Mouse (Mus musculus) forebrain, embryonic 16.5 days (tissue): Measurements from ENCODE around the gene Foxo1. TPM values are rescaled to one million over a fixed set of nuclear protein-coding genes. Genes with fewer than 3 reads are reported as not detected.

Experiments used
- ATAC-seq: fragments of 200-750 bp; cut with Nextera tagmentation; 2 replicates; pipeline ENCODE4 v1.8.0; 2017; ENCODE audit warnings: mild to moderate bottlenecking, moderate library complexity
- H3K27ac ChIP-seq: fragments of 300-500 bp; sonication (generic); 2 replicates; pipeline ENCODE4 v1.5.1; 2014; ENCODE audit warnings: low read length, control low read depth
- H3K27me3 ChIP-seq: fragments of 300-500 bp; sonication (generic); replicated peaks from 2 replicates; pipeline ENCODE4 v1.6.1; 2014; ENCODE audit warnings: low read length; ENCODE audit not compliant: control insufficient read depth, insufficient read depth
- H3K36me3 ChIP-seq: fragments of 300-500 bp; sonication (generic); 2 replicates; pipeline ENCODE4 v1.6.1; 2014; ENCODE audit not compliant: control insufficient read depth, insufficient read depth
- H3K4me1 ChIP-seq: fragments of 300-500 bp; sonication (generic); replicated peaks from 2 replicates; pipeline ENCODE4 v1.6.1; 2014; ENCODE audit warnings: low read length; ENCODE audit not compliant: control insufficient read depth, insufficient read depth
- H3K4me2 ChIP-seq: fragments of 300-500 bp; sonication (generic); 2 replicates; pipeline ENCODE4 v1.6.1; 2014; ENCODE audit warnings: mild to moderate bottlenecking, low read length, control low read depth
- H3K4me3 ChIP-seq: fragments of 300-500 bp; sonication (generic); replicated peaks from 2 replicates; pipeline ENCODE4 v1.5.1; 2014; ENCODE audit warnings: mild to moderate bottlenecking, low read length, control low read depth
- H3K9ac ChIP-seq: fragments of 300-500 bp; sonication (generic); replicated peaks from 2 replicates; pipeline ENCODE4 v1.6.1; 2014; ENCODE audit warnings: low read depth, low read length, control low read depth
- H3K9me3 ChIP-seq: fragments of 300-500 bp; sonication (generic); 2 replicates; pipeline ENCODE4 v1.6.1; 2016; ENCODE audit warnings: low read length; ENCODE audit not compliant: control insufficient read depth
- WGBS: fragments of 180-500 bp; shearing (Covaris S2); extraction: QIAGEN DNeasy Blood & Tissue Kit; methylation state at CpG from one replicate; pipeline ENCODE4 v1.1.7; 2014; 5-methylcytosine and 5-hydroxymethylcytosine counted together
- polyA plus RNA-seq: library from polyadenylated mRNA; unstranded; fragments of >200 nt; fragmentation: Nextera tagmentation; extraction: Ambion mirVana; gene quantifications from 2 replicates; pipeline ENCODE4 v1.2.1, GENCODE M21; 2015

Foxo1 gene
- polyA plus RNA-seq, 1 experiment from 2014 or later = 3.7 TPM

DNA sequence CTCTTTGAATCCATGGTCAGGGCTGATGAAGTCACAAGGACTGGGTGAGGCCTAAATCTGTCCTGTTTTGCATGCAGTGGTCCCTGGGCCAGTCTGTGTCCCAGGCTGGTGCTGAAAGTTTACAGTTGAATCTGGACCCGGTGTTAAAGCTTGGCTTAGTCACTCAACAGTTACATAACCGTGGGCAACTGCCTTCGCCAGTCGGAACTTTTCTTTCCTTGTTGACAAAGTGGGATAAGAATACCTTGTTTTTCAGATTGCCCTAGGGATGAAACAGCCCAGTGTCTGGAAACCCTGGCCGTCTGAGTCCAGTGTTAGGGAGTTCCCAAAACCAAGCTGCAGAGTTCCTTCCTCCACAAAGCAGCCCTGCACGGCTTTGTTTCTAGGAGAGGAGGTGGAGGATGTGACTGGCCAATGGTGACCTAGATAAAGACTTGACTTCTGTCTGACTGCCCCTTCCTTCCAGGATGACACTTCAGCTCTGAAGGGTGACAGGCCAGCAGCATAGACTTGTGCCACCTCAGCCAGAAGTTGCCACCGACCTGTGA lies 101.8 kb downstream of the Foxo1 start:
- no peak overlapping the region for H3K9ac ChIP-seq
- H3K27ac ChIP-seq = no peak overlapping the region
- H3K36me3 ChIP-seq = no peaks in the 10 kb centered on the region
- H3K9me3 ChIP-seq = no peaks in the 10 kb centered on the region
- H3K27me3 ChIP-seq = no peaks in the 10 kb centered on the region
- H3K4me2 ChIP-seq = no peak overlapping the region
- no peaks in the 10 kb centered on the region for H3K4me1 ChIP-seq
- WGBS = 85% methylated on average over 7 of the region's 7 CpGs
- no peak for ATAC-seq
- H3K4me3 ChIP-seq = no peak overlapping the region

DNA sequence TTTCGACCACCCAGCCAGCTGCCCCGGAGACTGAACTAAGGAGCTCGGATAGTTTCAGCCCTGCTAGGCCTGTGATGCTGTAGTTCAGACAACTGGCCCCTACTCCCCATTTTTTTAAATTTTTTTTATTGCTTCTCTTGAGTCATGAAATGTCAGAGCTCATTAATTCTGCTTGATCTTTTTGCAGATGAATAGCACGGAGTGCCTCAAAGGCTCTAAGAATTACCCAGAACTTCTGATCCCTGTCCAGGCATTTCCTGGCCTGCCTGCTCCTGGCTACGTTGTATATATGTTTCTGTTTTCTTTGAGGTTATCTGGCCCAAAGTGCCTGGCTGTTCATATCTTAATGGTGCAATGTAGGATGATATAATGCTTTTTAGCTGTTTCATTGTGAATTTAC lies 108.8 kb downstream of the Foxo1 start:
- no peak for ATAC-seq
- Histone ChIP-seq H3K9ac (no peak overlapping the region), H3K4me2 (no peak overlapping the region), H3K36me3 (no peaks in the 10 kb centered on the region), H3K4me1 (no peaks in the 10 kb centered on the region), H3K27ac (no peak overlapping the region), H3K9me3 (no peaks in the 10 kb centered on the region), H3K27me3 (no peaks in the 10 kb centered on the region), H3K4me3 (no peak overlapping the region)
- WGBS = 67% methylated on average over 5 of the region's 5 CpGs

DNA sequence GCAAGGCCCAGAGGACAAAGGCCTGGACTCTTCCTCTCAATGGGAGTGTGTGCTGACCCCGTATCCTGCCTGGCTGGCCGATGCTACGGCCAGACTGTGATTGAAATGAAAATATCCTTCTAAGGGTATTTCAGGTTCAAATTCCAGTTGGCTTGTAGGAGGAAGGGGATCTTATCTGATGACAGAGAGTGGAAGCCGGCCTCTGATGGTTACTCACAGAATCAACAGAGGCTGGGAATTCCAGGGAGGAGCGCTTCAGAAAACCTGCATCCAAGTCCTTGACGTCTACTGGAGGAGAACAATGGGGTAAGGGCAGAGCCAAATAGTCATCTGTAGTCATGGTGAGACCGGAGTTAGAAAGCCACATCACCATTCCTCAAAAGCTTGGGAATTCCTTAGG lies 115.2 kb downstream of the Foxo1 start:
- no peak overlapping the region for H3K27ac ChIP-seq
- H3K27me3 ChIP-seq = no peaks in the 10 kb centered on the region
- H3K4me2 ChIP-seq = no peak overlapping the region
- no peaks in the 10 kb centered on the region for H3K9me3 ChIP-seq
- no peak overlapping the region for H3K4me3 ChIP-seq
- H3K4me1 ChIP-seq = no peaks in the 10 kb centered on the region
- WGBS = 83% methylated on average over 7 of the region's 7 CpGs
- no peak overlapping the region for H3K9ac ChIP-seq
- ATAC-seq = no peak
- H3K36me3 ChIP-seq = no peaks in the 10 kb centered on the region

DNA sequence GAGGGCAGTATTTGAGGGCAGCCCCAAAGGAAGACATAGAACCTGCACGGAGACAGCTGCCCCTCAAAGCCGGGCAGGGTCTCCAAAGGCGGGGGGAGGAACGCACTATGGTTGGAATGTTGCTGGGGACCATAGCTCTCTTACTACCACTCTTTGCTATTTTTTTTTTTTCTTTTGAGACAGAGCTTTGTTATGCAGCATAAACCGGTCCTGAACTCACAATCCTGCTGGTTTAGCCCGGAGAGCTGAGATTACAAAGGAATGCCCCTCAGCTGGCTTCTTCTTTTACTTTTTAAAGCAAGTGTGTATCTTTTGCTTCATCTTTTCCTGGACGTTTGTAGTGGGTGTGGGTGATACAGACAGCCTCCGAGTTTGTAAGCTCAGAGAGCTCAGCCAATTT lies 118.2 kb downstream of the Foxo1 start:
- H3K27me3 ChIP-seq = no peaks in the 10 kb centered on the region
- ATAC-seq = no peak
- no peak overlapping the region for H3K4me2 ChIP-seq
- no peaks in the 10 kb centered on the region for H3K9me3 ChIP-seq
- H3K4me1 ChIP-seq = no peaks in the 10 kb centered on the region
- H3K36me3 ChIP-seq = no peaks in the 10 kb centered on the region
- H3K9ac ChIP-seq = no peak overlapping the region
- H3K27ac ChIP-seq = no peak overlapping the region
- WGBS = 44% methylated on average over 8 of the region's 8 CpGs
- H3K4me3 ChIP-seq = no peak overlapping the region

- no peaks in the 10 kb centered on the region for H3K36me3 ChIP-seq
- no peak overlapping the region for H3K27ac ChIP-seq
- H3K9me3 ChIP-seq = no peaks in the 10 kb centered on the region
- WGBS = 96% methylated on average over 7 of the region's 7 CpGs
- H3K4me3 ChIP-seq = no peak overlapping the region
- H3K4me1 ChIP-seq = 0 out of 2 replicates have a peak, but pooled peaks cover 2% of the 10 kb centered on the region
- no peak for ATAC-seq
- H3K9ac ChIP-seq = no peak overlapping the region
- no peak overlapping the region for H3K4me2 ChIP-seq
- H3K27me3 ChIP-seq = no peaks in the 10 kb centered on the region
Observed at GRCm38 (mm10) chr3:52390321-52390720, 122.2 kb downstream of the Foxo1 start.

GRCm38 (mm10) chr3:52390766-52391665 lies 122.9 kb downstream of the Foxo1 start:
- no peak overlapping the region for H3K4me2 ChIP-seq
- H3K36me3 ChIP-seq = no peaks in the 10 kb centered on the region
- H3K27me3 ChIP-seq = no peaks in the 10 kb centered on the region
- no peaks in the 10 kb centered on the region for H3K9me3 ChIP-seq
- no peak overlapping the region for H3K9ac ChIP-seq
- 0 out of 2 replicates have a peak, but pooled peaks cover 2% of the 10 kb centered on the region for H3K4me1 ChIP-seq
- H3K4me3 ChIP-seq = no peak overlapping the region
- 86% methylated on average over 17 of the region's 17 CpGs for WGBS
- ATAC-seq = no peak
- no peak overlapping the region for H3K27ac ChIP-seq

DNA sequence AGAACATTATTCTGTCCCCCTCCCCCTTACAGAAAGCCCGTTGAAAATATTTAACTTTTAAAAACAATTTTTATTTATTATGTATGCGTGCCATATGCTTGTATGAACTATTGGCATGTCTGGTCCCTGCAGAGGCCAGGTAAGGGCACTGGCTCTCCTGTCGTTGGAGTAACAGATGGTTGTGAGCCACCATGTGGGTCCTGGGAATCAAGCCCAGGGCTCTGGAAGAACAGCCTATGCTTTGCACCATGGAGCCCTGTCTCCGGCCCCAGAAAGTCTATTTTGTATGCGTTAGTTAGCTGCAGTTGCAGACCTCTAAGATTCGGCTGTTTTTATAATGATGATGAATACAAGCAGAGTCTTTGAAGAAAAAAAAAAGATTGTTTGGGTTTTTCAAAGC lies 123.8 kb downstream of the Foxo1 start:
- Histone ChIP-seq H3K9me3 (no peaks in the 10 kb centered on the region), H3K4me3 (no peak overlapping the region), H3K9ac (no peak overlapping the region), H3K4me2 (no peak overlapping the region), H3K27ac (no peak overlapping the region), H3K4me1 (0 out of 2 replicates have a peak, but pooled peaks cover 2% of the 10 kb centered on the region), H3K36me3 (no peaks in the 10 kb centered on the region), H3K27me3 (no peaks in the 10 kb centered on the region)
- ATAC-seq = no peak
- 56% methylated on average over 6 of the region's 6 CpGs for WGBS

DNA sequence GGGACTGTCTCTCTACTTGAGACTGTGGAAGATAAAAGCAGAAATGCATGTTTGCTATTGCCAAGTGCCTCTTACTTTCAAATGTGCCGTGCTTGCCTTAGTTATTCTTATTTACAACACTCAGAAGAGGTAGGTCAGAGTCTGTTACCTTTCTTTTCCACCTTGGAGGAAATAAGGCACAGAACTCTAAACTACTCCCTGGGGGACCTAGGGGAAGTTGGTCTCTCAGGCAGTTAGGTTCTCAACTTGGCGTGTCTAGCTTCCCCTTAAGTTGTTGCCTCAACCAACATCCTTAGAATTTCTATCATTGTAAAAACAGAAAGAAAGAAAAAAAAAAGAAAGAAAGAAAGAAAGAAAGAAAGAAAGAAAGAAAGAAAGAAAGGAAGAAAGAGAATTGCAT lies 124.4 kb downstream of the Foxo1 start:
- no peaks in the 10 kb centered on the region for H3K9me3 ChIP-seq
- 84% methylated on average over 2 of the region's 2 CpGs for WGBS
- H3K36me3 ChIP-seq = no peaks in the 10 kb centered on the region
- no peak overlapping the region for H3K4me3 ChIP-seq
- H3K27ac ChIP-seq = no peak overlapping the region
- no peak for ATAC-seq
- no peak overlapping the region for H3K4me2 ChIP-seq
- H3K9ac ChIP-seq = no peak overlapping the region
- no peaks in the 10 kb centered on the region for H3K27me3 ChIP-seq
- H3K4me1 ChIP-seq = 0 out of 2 replicates have a peak, but pooled peaks cover 2% of the 10 kb centered on the region

DNA sequence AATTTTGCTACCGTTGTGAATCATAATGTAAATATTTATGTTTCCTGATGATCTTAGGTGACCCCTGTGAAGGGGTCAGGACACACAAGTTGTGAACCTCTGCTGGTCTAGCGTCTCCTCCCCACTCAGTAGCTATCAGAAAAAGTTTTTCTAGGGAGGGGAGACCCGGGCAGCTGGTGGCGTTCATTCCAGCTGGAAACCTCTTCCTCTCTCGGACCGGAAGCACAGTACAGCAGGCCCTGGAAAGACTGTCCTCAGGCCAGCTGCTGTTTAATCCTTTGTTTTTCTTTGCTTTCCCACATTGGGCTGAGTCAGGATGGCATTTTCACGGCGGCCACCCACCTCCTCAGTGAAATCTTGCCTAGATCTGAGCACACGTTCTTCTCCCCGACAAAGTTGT lies 125.0 kb downstream of the Foxo1 start:
- ATAC-seq = no peak
- H3K36me3 ChIP-seq = no peaks in the 10 kb centered on the region
- no peak overlapping the region for H3K4me2 ChIP-seq
- H3K9me3 ChIP-seq = no peaks in the 10 kb centered on the region
- H3K4me1 ChIP-seq = 0 out of 2 replicates have a peak, but pooled peaks cover 2% of the 10 kb centered on the region
- 91% methylated on average over 10 of the region's 10 CpGs for WGBS
- no peaks in the 10 kb centered on the region for H3K27me3 ChIP-seq
- no peak overlapping the region for H3K4me3 ChIP-seq
- H3K27ac ChIP-seq = no peak overlapping the region
- no peak overlapping the region for H3K9ac ChIP-seq
